18 mouse cellular contexts compared by ENCODE assay signal in genomic region chr13:72445336-72445735, GRCm38 (mm10).
"Had no signal": no experiment of that assay in that cellular context is flagged by ENCODE, and none has a peak within 500 bp of the region (broad histone marks: within the 10 kb centered on the region; RNA-seq: fewer than 3 reads in every experiment).

No protein-coding gene starts in this region.

- H3K36me3 ChIP-seq: midbrain, embryonic 10.5 days; midbrain, embryonic 12.5 days; neural tube, embryonic 13.5 days; neural tube, embryonic 15.5 days had no signal

- H3K27ac ChIP-seq: midbrain, embryonic 10.5 days; midbrain, embryonic 12.5 days; neural tube, embryonic 13.5 days; neural tube, embryonic 15.5 days had no signal

- H3K9me3 ChIP-seq: midbrain, embryonic 10.5 days; midbrain, embryonic 12.5 days; neural tube, embryonic 13.5 days; neural tube, embryonic 15.5 days had no signal

- DNase-seq: lung, adult 18-20 months; lung, embryonic 14.5 days; lung, postnatal 10 days; lung, postnatal 4 days; midbrain, embryonic 14.5 days; retina, postnatal 1 day; right cerebral cortex, adult 18-20 months; right cerebral cortex, postnatal 25 days; right cerebral cortex, postnatal 4 days; spleen, adult 18-20 months; thymus, adult 18-20 months; thymus, postnatal 14 days; thymus, postnatal 36 days had no signal

- H3K4me3 ChIP-seq: midbrain, embryonic 10.5 days; midbrain, embryonic 12.5 days; myocyte; neural tube, embryonic 13.5 days; neural tube, embryonic 15.5 days had no signal

- H3K4me1 ChIP-seq: midbrain, embryonic 10.5 days; midbrain, embryonic 12.5 days; neural tube, embryonic 13.5 days; neural tube, embryonic 15.5 days had no signal

- H3K27me3 ChIP-seq: neural tube, embryonic 13.5 days; neural tube, embryonic 15.5 days had no signal
